Mouse (Mus musculus): ENCODE measurements around the gene Ano4. TPM values are rescaled to one million over a fixed set of nuclear protein-coding genes. Genes with fewer than 3 reads are reported as not detected.
"Not testable (repeated sequence)": the region's sequence is repeated elsewhere in the genome, so short reads cannot be mapped to it uniquely, and the experiment has no call there.

Ano4 gene
- total and polyA plus RNA-seq, 2 experiments = 0.09 TPM; not detected in 1

DNA sequence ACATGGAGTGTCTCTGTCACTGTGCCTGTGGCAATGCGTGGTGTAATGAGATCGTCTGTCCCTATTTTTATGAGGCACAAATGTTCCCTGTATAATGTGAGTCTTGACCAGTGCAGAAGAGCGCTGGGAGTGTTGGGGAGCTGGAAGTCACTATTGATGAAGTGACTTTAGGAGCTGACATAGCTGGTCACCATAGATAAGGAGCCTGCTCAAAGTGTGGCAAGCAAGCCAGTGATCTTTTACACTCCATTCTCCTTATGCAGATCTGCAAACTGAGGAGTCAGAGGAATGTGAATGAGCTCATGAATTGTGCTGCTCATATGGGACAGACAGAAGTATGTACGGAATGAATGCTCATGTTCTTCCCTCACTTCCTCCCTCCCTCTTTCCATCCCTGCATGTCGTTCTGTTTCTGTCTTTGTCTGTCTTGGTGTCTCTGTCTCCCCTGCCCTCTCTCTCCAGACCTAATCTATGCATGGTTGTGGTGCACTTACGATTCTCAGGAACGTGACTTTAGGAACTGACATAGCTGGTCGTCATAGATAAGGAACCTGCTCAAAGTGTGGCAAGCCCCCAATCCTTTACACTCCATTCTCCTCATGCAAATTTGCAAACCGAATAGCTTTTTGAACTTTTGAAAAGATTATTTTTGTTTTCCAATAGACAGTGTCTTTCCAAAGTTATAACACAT lies 252.1 kb downstream of the Ano4 start:
- Histone ChIP-seq H3K36me3 (ENCODE audit: control insufficient read depth, insufficient read depth, low read length) (no peaks in the 10 kb centered on the region), H3K4me3 (ENCODE audit: insufficient read depth, low read depth, low read length) (no peak overlapping the region), H3K27ac (replicated peaks; ENCODE audit: insufficient read depth, low read depth, low read length) (no peak overlapping the region), H3K79me2 (ENCODE audit: control insufficient read depth, insufficient read depth, low read length) (no peaks in the 10 kb centered on the region), H3K27me3 (ENCODE audit: control insufficient read depth, insufficient read depth, low read length) (no peaks in the 10 kb centered on the region), H3K9ac (ENCODE audit: low read depth, low read length) (no peak overlapping the region), H3K4me1 (ENCODE audit: control insufficient read depth, insufficient read depth, low read length) (no peaks in the 10 kb centered on the region)
- no peak for TF ChIP-seq POLR2A (IDR thresholded peaks at IDR 0.05; ENCODE audit: extremely low read depth, insufficient read depth, low read length)
- TF ChIP-seq CTCF (IDR thresholded peaks at IDR 0.05; ENCODE audit: low read depth, low read length) = no peak
- 69% methylated on average over 9 of the region's 9 CpGs for WGBS
- no peak for DNase-seq (ENCODE audit: extremely low read depth, low read depth, low spot score)

DNA sequence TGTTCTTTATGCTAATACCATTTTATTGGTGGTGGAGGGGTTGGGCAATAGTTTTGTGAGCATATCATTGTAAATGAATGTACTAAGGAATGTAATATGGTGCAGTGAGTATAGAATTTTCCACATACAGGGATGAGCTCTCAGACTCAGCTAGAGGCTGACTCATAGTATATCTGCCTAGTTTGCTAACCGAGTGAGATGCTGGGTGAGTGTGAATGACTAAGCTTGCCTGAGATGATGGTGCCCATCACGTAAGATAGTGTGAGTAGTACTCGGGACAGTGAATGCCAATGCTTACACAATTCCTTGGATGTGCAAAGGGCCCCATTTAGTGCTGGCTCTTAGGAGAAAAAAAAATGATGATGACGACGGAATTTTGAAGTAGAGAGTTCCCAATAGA lies 267.1 kb downstream of the Ano4 start:
- DNase-seq (ENCODE audit: extremely low read depth, low read depth, low spot score) = no peak
- Histone ChIP-seq H3K27ac (replicated peaks; ENCODE audit: insufficient read depth, low read depth, low read length) (no peak overlapping the region), H3K9ac (ENCODE audit: low read depth, low read length) (no peak overlapping the region), H3K4me3 (ENCODE audit: insufficient read depth, low read depth, low read length) (no peak overlapping the region), H3K4me1 (ENCODE audit: control insufficient read depth, insufficient read depth, low read length) (no peaks in the 10 kb centered on the region), H3K36me3 (ENCODE audit: control insufficient read depth, insufficient read depth, low read length) (no peaks in the 10 kb centered on the region), H3K27me3 (ENCODE audit: control insufficient read depth, insufficient read depth, low read length) (no peaks in the 10 kb centered on the region), H3K79me2 (ENCODE audit: control insufficient read depth, insufficient read depth, low read length) (no peaks in the 10 kb centered on the region)
- WGBS = 83% methylated on average over 5 of the region's 5 CpGs
- TF ChIP-seq POLR2A (IDR thresholded peaks at IDR 0.05; ENCODE audit: extremely low read depth, insufficient read depth, low read length) (no peak), CTCF (IDR thresholded peaks at IDR 0.05; ENCODE audit: low read depth, low read length) (no peak)

- DNase-seq (ENCODE audit: extremely low read depth, low read depth, low spot score) = no peak
- Histone ChIP-seq H3K9ac (ENCODE audit: low read depth, low read length) (no peak overlapping the region), H3K27ac (replicated peaks; ENCODE audit: insufficient read depth, low read depth, low read length) (no peak overlapping the region), H3K4me1 (ENCODE audit: control insufficient read depth, insufficient read depth, low read length) (no peaks in the 10 kb centered on the region), H3K4me3 (ENCODE audit: insufficient read depth, low read depth, low read length) (no peak overlapping the region), H3K27me3 (ENCODE audit: control insufficient read depth, insufficient read depth, low read length) (no peaks in the 10 kb centered on the region), H3K36me3 (ENCODE audit: control insufficient read depth, insufficient read depth, low read length) (no peaks in the 10 kb centered on the region), H3K79me2 (ENCODE audit: control insufficient read depth, insufficient read depth, low read length) (no peaks in the 10 kb centered on the region)
- 83% methylated on average over 3 of the region's 3 CpGs for WGBS
- TF ChIP-seq POLR2A (IDR thresholded peaks at IDR 0.05; ENCODE audit: extremely low read depth, insufficient read depth, low read length) (no peak), CTCF (IDR thresholded peaks at IDR 0.05; ENCODE audit: low read depth, low read length) (no peak)
These were observed 288.7 kb downstream of the Ano4 start for GRCm38 (mm10) chr10:89055891-89056290.

- WGBS = 90% methylated on average over 12 of the region's 12 CpGs
- not testable (repeated sequence) for H3K9ac ChIP-seq (ENCODE audit: low read depth, low read length); H3K27me3 ChIP-seq (ENCODE audit: control insufficient read depth, insufficient read depth, low read length); H3K4me3 ChIP-seq (ENCODE audit: insufficient read depth, low read depth, low read length); H3K27ac ChIP-seq (replicated peaks; ENCODE audit: insufficient read depth, low read depth, low read length); H3K4me1 ChIP-seq (ENCODE audit: control insufficient read depth, insufficient read depth, low read length); DNase-seq (ENCODE audit: extremely low read depth, low read depth, low spot score); H3K36me3 ChIP-seq (ENCODE audit: control insufficient read depth, insufficient read depth, low read length); H3K79me2 ChIP-seq (ENCODE audit: control insufficient read depth, insufficient read depth, low read length)
These were observed 299.6 kb downstream of the Ano4 start for GRCm38 (mm10) chr10:89044921-89045320.

- no peak for DNase-seq (ENCODE audit: extremely low read depth, low read depth, low spot score)
- no peak overlapping the region for H3K9ac ChIP-seq (ENCODE audit: low read depth, low read length)
- no peak overlapping the region for H3K27ac ChIP-seq (replicated peaks; ENCODE audit: insufficient read depth, low read depth, low read length)
- H3K36me3 ChIP-seq (ENCODE audit: control insufficient read depth, insufficient read depth, low read length) = no peaks in the 10 kb centered on the region
- 85% methylated on average over 1 of the region's 1 CpGs for WGBS
- H3K27me3 ChIP-seq (ENCODE audit: control insufficient read depth, insufficient read depth, low read length) = no peaks in the 10 kb centered on the region
- no peak overlapping the region for H3K4me3 ChIP-seq (ENCODE audit: insufficient read depth, low read depth, low read length)
- no peak for TF ChIP-seq CTCF (IDR thresholded peaks at IDR 0.05; ENCODE audit: low read depth, low read length)
- no peak for TF ChIP-seq POLR2A (IDR thresholded peaks at IDR 0.05; ENCODE audit: extremely low read depth, insufficient read depth, low read length)
- H3K4me1 ChIP-seq (ENCODE audit: control insufficient read depth, insufficient read depth, low read length) = no peaks in the 10 kb centered on the region
- H3K79me2 ChIP-seq (ENCODE audit: control insufficient read depth, insufficient read depth, low read length) = no peaks in the 10 kb centered on the region
These were observed 300.4 kb downstream of the Ano4 start for GRCm38 (mm10) chr10:89044166-89044565.

- H3K9ac ChIP-seq (ENCODE audit: low read depth, low read length) = no peak overlapping the region
- no peak for TF ChIP-seq CTCF (IDR thresholded peaks at IDR 0.05; ENCODE audit: low read depth, low read length)
- no peak for TF ChIP-seq POLR2A (IDR thresholded peaks at IDR 0.05; ENCODE audit: extremely low read depth, insufficient read depth, low read length)
- no peak overlapping the region for H3K27ac ChIP-seq (replicated peaks; ENCODE audit: insufficient read depth, low read depth, low read length)
- no peaks in the 10 kb centered on the region for H3K27me3 ChIP-seq (ENCODE audit: control insufficient read depth, insufficient read depth, low read length)
- H3K4me3 ChIP-seq (ENCODE audit: insufficient read depth, low read depth, low read length) = no peak overlapping the region
- no peaks in the 10 kb centered on the region for H3K36me3 ChIP-seq (ENCODE audit: control insufficient read depth, insufficient read depth, low read length)
- no peaks in the 10 kb centered on the region for H3K79me2 ChIP-seq (ENCODE audit: control insufficient read depth, insufficient read depth, low read length)
- no peaks in the 10 kb centered on the region for H3K4me1 ChIP-seq (ENCODE audit: control insufficient read depth, insufficient read depth, low read length)
- WGBS = 66% methylated on average over 5 of the region's 5 CpGs
- DNase-seq (ENCODE audit: extremely low read depth, low read depth, low spot score) = no peak
These were observed 325.6 kb downstream of the Ano4 start for GRCm38 (mm10) chr10:89018926-89019325.
